Mouse (Mus musculus) testis, adult 2 months (tissue): ENCODE results near the gene Bcl7a. TPM values are rescaled to one million over a fixed set of nuclear protein-coding genes. Genes with fewer than 3 reads are reported as not detected.

Experiments used
- H3K27ac ChIP-seq: fragments of 200-500 bp; 2 replicates; pipeline ENCODE4 v1.5.1; 2012; ENCODE audit warnings: low read depth, low read length; ENCODE audit not compliant: control insufficient read depth, insufficient read depth
- H3K27me3 ChIP-seq: fragments of 200-500 bp; 2 replicates; pipeline ENCODE4 v1.6.1; 2012; ENCODE audit warnings: mild to moderate bottlenecking, low read length, moderate library complexity; ENCODE audit not compliant: control insufficient read depth, insufficient read depth
- H3K36me3 ChIP-seq: fragments of 200-500 bp; 2 replicates; pipeline ENCODE4 v1.6.1; 2012; ENCODE audit warnings: mild to moderate bottlenecking, low read length; ENCODE audit not compliant: control insufficient read depth, insufficient read depth
- H3K4me1 ChIP-seq: fragments of 200-500 bp; 2 replicates; pipeline ENCODE4 v1.6.1; 2012; ENCODE audit warnings: low read length; ENCODE audit not compliant: control insufficient read depth, insufficient read depth
- H3K4me3 ChIP-seq: fragments of 200-500 bp; 2 replicates; pipeline ENCODE4 v1.5.1; 2012; ENCODE audit warnings: low read depth, mild to moderate bottlenecking, low read length, moderate library complexity, mixed read lengths; ENCODE audit not compliant: control insufficient read depth
- CTCF ChIP-seq: fragments of 200-500 bp; IDR thresholded peaks from 2 replicates; pipeline ENCODE4 v1.5.1; 2012; ENCODE audit warnings: low read depth, mild to moderate bottlenecking, inconsistent platforms, low read length, moderate library complexity; ENCODE audit not compliant: control insufficient read depth, insufficient read depth, insufficient replicate concordance
- POLR2A ChIP-seq: fragments of 200-500 bp; IDR thresholded peaks from 2 replicates; pipeline ENCODE4 v1.6.1; 2012; ENCODE audit warnings: low read depth, mild to moderate bottlenecking, inconsistent platforms, low read length, moderate library complexity; ENCODE audit not compliant: control insufficient read depth
- polyA plus RNA-seq: library from polyadenylated mRNA; depleted of rRNA; stranded (reverse); fragments of >200 nt; gene quantifications from 2 replicates; pipeline ENCODE4 v1.2.3, GENCODE M21; 2012

The Bcl7a gene
- polyA plus RNA-seq, 1 experiment = 0.73 TPM

DNA sequence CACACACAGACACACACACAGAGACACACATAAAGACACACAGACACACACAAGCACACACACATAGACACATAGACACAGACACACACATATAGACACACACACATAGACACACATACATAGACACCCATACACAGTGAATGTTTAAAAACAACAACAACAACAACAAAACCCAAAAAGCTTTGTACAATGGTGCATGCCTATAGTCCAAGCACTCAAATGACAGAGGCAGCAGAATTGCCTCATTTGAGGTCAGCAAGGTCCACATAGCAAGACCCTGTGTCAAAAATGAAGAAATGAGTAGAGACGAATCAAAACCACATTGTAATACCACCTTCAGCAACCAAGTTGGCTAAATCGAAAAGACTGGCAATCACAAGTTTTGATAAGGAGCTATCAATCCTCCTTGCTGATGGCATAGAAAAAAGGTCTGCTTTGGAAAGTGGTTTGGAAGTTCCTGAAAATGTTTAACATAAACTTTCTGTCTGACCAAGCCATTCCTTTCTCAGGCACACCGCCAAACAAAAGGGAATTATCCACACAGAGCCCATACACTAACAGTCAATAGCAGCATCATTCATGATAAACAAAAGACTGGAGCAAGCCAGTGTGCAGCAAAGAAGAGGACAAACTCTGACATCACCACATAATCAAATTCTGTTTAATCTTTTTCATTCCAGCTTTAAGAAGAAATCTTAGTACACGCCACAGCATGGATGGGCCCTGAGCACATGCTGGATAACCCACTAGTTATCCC is 7.3 kb upstream of the Bcl7a start:
- Histone ChIP-seq H3K4me1 (no peaks in the 10 kb centered on the region), H3K27me3 (no peaks in the 10 kb centered on the region), H3K4me3 (no peak overlapping the region), H3K27ac (no peak overlapping the region), H3K36me3 (no peaks in the 10 kb centered on the region)
- TF ChIP-seq CTCF (no peak), POLR2A (no peak)

DNA sequence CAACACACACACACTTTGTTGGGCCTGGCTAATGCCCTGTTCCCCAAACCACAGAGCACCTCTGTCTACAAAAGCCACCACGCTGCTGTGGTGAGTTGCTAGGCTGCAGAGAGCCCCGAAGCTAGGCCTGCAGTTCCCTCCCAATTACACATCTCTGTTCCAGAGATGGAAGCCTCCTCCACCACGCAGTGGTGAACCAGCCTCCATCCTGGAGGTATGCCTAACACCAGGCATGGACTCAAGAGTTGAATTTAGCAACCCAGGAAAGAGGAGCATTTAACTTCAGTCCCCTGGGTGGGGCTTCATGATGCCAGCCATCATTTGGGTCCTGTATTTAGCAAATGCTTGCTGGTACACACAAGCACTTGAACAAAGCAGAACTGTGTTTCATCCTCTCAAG is 5.2 kb upstream of the Bcl7a start:
- H3K27ac ChIP-seq = no peak overlapping the region
- no peak for TF ChIP-seq CTCF
- TF ChIP-seq POLR2A = no peak
- no peak overlapping the region for H3K4me3 ChIP-seq
- H3K36me3 ChIP-seq = no peaks in the 10 kb centered on the region
- H3K27me3 ChIP-seq = no peaks in the 10 kb centered on the region
- H3K4me1 ChIP-seq = no peaks in the 10 kb centered on the region

DNA sequence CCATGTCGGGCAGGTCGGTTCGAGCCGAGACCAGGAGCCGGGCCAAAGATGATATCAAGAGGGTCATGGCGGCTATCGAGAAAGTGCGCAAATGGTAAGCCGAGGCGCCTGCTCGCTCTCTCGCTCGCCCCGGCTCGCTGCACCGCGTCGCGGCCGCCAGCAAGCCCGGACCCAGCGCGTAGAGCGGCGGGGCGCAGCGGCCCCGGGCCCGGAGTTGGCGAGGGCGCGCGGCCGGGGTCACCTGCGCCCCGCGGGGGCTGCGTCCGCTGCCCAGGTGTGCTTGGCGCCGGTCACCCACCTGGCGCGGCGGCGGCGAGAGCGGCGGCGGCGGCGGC is 961 bp downstream of the Bcl7a start:
- TF ChIP-seq POLR2A = no peak
- Histone ChIP-seq H3K36me3 (no peaks in the 10 kb centered on the region), H3K27me3 (peaks cover 2% of the 10 kb centered on the region; the same call in 1 of the 2 replicates), H3K27ac (no peak overlapping the region), H3K4me3 (peak overlapping the region; percentile 86), H3K4me1 (peaks cover 26% of the 10 kb centered on the region)

DNA sequence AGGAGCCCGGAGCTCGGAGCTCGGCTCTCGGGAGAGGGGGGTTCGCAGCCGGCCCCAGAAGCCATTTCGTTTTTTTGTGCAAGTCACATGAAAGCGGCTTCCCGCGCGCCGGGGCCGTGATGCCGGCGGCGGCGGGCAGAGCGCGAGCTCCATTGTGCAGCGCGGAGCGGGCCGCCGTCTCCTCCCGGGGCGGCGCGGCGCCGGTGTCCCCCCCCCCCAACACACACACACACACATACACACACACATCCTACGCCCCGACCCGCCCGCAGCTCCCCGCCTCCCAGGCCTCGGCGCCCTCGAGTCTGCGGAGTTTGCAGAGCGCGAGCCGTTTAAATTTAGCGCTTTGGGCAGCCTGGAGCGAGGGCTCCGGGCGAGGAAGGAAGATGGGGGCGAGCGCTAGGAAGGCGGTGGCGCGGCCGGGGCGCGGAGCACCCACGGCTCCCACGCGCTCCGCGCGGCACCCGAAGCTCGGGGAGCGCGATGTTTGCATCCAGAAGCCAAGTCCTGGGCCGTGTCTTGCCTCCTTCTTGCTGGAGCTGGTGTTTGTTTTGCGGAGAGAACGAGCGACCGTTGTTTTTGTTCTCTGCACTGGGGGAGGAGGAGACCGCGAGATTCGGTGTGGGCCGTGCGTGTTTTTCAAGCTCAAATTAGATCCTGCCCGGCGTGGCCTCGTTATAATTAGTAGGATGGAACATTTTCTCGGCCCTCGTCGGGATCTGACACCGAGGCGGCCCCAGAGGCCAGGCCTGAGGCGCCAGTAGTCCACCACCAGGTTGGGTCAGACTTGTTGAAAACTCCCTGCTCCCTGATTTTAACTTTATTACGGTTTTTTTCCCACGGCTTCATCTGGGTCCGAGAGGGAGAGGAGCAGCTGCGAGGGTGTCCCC is 1.6 kb downstream of the Bcl7a start:
- Histone ChIP-seq H3K4me1 (peaks cover 26% of the 10 kb centered on the region), H3K4me3 (peak overlapping the region; percentile 86), H3K27me3 (peaks cover 2% of the 10 kb centered on the region; the same call in 1 of the 2 replicates), H3K27ac (peak overlapping the region; percentile 61; the same call in 1 of the 2 replicates), H3K36me3 (no peaks in the 10 kb centered on the region)
- no peak for TF ChIP-seq CTCF
- no peak for TF ChIP-seq POLR2A

DNA sequence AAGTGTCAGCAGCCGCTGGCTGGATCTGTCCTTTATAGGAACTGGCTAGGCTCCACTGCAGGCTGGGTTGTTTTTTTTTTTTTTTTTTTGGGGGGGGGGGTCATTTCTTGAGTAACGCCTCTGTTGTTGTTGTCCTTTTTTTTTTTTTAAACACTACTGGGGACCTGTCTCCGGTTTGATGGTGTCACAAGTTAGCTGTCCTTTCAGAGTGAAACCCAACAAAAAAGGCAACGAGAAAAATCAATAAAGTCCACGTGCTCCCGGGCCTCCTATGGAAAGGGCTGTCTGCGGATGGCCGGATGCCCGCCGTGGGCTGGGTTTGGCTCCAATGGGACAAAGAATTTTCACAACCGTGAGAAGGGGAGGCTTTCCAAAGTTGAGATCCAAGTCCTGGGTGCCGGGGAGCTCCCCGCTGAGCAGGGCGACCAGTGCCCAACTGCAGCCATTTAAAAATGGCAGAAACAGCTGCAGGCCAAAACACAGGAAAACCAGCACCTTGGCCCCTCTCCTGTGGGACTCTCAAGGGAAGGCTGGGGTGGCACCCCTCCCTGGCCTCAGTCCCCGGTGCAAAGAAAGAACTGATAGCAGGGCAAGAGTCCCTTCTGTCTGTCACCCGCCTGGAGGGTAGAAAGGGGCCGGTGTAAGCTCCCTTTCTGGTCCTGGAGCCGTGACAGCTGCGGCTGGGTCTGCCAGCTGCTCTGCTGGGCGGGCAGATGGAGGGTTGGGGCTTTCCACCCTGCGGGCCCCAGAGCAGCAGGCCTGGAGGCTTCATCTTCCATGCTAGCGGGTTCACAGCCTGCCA is 2.4 kb downstream of the Bcl7a start:
- no peak overlapping the region for H3K27ac ChIP-seq
- H3K36me3 ChIP-seq = no peaks in the 10 kb centered on the region
- H3K4me1 ChIP-seq = peaks cover 26% of the 10 kb centered on the region
- H3K27me3 ChIP-seq = peaks cover 2% of the 10 kb centered on the region; the same call in 1 of the 2 replicates
- peak overlapping the region; percentile 86; the same call in 1 of the 2 replicates for H3K4me3 ChIP-seq
- no peak for TF ChIP-seq POLR2A
- TF ChIP-seq CTCF = no peak

DNA sequence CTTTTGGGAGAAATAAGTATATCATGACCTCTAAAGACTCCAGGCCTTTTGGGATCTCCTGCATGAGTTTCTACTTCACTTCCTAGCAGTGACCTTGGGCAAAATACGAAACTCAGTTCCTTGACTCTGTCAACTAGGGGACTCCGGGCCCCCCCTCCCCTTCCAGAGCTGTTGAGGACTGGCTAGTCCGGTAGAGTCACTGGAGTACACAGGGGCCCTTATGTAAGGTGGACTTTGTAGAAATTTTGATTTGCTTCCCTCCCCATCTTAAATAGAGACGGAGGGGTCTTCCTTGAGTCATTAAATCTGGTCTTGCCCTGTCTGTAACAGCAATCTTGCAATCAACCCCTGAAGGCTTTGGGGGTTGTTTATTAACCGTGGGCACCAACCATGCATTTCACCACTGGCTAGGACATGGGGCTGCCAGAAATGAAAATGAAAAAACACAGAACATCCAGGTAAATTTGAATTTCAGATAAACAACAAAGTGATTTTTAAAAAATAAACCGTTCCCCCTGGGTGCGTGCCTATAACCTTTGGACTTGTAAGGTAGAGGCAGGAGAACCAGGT is 3.2 kb downstream of the Bcl7a start:
- TF ChIP-seq CTCF (no peak), POLR2A (no peak)
- Histone ChIP-seq H3K27ac (no peak overlapping the region), H3K27me3 (peaks cover 2% of the 10 kb centered on the region; the same call in 1 of the 2 replicates), H3K4me1 (peaks cover 26% of the 10 kb centered on the region), H3K4me3 (no peak overlapping the region), H3K36me3 (no peaks in the 10 kb centered on the region)

DNA sequence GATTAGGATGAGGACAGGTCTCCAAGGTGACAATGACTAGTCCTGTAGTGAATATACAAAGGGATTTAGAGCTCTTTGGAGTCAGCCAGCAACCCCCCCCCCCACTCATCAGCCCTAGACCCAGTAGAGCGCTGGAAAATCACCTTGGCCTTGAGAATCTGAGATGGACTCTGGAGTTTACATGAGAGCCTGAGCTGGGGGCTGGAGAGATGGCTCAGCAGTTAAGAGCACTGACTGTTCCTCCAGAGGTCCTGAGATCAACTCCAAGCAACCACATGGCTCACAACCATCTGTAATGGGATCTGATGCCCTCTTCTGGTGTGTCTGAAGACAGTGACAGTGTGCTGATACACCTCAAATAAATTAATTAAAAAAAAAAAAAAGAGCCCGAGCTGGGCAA is 4.4 kb downstream of the Bcl7a start:
- Histone ChIP-seq H3K4me3 (no peak overlapping the region), H3K4me1 (peaks cover 26% of the 10 kb centered on the region), H3K27ac (no peak overlapping the region), H3K27me3 (peaks cover 2% of the 10 kb centered on the region; the same call in 1 of the 2 replicates), H3K36me3 (no peaks in the 10 kb centered on the region)
- TF ChIP-seq POLR2A (no peak), CTCF (no peak)
